Mouse (Mus musculus) megakaryocyte, embryonic 14.5 days (primary cell): ENCODE data around the gene Fv1. TPM values are rescaled to one million over a fixed set of nuclear protein-coding genes. Genes with fewer than 3 reads are reported as not detected.
"Not testable (repeated sequence)": the region's sequence is repeated elsewhere in the genome, so short reads cannot be mapped to it uniquely, and the experiment has no call there.

Experiments
- H3K27me3 ChIP-seq: replicated peaks from 2 replicates; pipeline ENCODE3; 2012; ENCODE audit warnings: inconsistent platforms
- H3K36me3 ChIP-seq: replicated peaks from 2 replicates; pipeline ENCODE3; 2012; ENCODE audit warnings: low read length, inconsistent platforms, mixed read lengths
- H3K4me1 ChIP-seq: 2 replicates; pipeline ENCODE4 v1.6.1; 2012; ENCODE audit warnings: inconsistent platforms
- H3K4me3 ChIP-seq: replicated peaks from 2 replicates; pipeline ENCODE3; 2012; ENCODE audit warnings: moderate library complexity, mild to moderate bottlenecking, inconsistent platforms
- H3K9me3 ChIP-seq: 2 replicates; pipeline ENCODE4 v1.6.1; 2012; ENCODE audit warnings: inconsistent platforms
- FLI1 ChIP-seq: IDR thresholded peaks from 2 replicates; pipeline ENCODE4 v1.6.1; 2012; ENCODE audit warnings: low read length, inconsistent platforms, mixed read lengths
- GATA1 ChIP-seq: IDR thresholded peaks from 3 replicates; pipeline ENCODE4 v1.6.1; 2012; ENCODE audit warnings: mixed read lengths, low read length, inconsistent platforms, borderline replicate concordance
- polyA plus RNA-seq: library from polyadenylated mRNA; stranded (reverse); fragments of >175 nt; gene quantifications from 2 replicates; pipeline ENCODE4 v1.2.3, GENCODE M21; 2012; ENCODE audit warnings: low replicate concordance; ENCODE audit not compliant: insufficient read depth

The Fv1 gene
- polyA plus RNA-seq, 1 experiment = not detected

GRCm38 (mm10) chr4:147865651-147866050, 3.1 kb upstream of the Fv1 start:
- H3K4me3 ChIP-seq = no peak overlapping the region
- peaks cover 53% of the 10 kb centered on the region for H3K36me3 ChIP-seq
- H3K9me3 ChIP-seq = no peaks in the 10 kb centered on the region
- TF ChIP-seq FLI1 (no peak), GATA1 (no peak)
- H3K27me3 ChIP-seq = no peaks in the 10 kb centered on the region
- peaks cover 25% of the 10 kb centered on the region for H3K4me1 ChIP-seq

DNA sequence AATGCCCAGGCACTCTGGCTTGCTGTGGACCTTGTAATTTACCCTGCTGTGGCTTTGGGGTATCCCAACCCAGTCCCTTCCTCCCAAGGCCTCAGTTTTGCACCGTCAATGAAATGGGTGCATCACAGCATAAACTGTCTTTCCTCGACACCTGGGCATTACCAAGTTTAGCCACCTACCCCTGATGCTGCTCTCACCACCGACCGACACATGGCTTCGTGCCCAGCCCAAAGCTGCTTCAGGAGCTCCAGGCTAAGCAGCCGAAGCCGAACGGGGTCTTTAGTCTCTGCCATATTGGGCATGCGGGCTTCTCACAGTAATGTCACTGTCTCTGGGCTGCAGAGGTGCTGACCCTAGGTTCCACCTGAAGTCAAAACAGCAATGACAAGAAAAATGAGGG, 2.7 kb upstream of the Fv1 start:
- no peak for TF ChIP-seq GATA1
- TF ChIP-seq FLI1 = no peak
- peaks cover 25% of the 10 kb centered on the region for H3K4me1 ChIP-seq
- H3K4me3 ChIP-seq = no peak overlapping the region
- peaks cover 49% of the 10 kb centered on the region for H3K36me3 ChIP-seq
- no peaks in the 10 kb centered on the region for H3K9me3 ChIP-seq
- H3K27me3 ChIP-seq = no peaks in the 10 kb centered on the region

GRCm38 (mm10) chr4:147866793-147867192, 2.0 kb upstream of the Fv1 start:
- H3K4me3 ChIP-seq, H3K9me3 ChIP-seq, H3K27me3 ChIP-seq: not testable (repeated sequence)
- Histone ChIP-seq H3K36me3 (peaks cover 44% of the 10 kb centered on the region), H3K4me1 (peaks cover 25% of the 10 kb centered on the region)

- Histone ChIP-seq H3K9me3 (no peaks in the 10 kb centered on the region), H3K36me3 (peaks cover 43% of the 10 kb centered on the region), H3K4me3 (peak overlapping the region; percentile 93)
Observed at GRCm38 (mm10) chr4:147867563-147868449, 973 bp upstream of the Fv1 start.

GRCm38 (mm10) chr4:147869238-147869637, 459 bp downstream of the Fv1 start:
- peaks cover 25% of the 10 kb centered on the region for H3K4me1 ChIP-seq
- no peaks in the 10 kb centered on the region for H3K9me3 ChIP-seq
- H3K27me3 ChIP-seq = no peaks in the 10 kb centered on the region
- TF ChIP-seq FLI1 (no peak), GATA1 (no peak)
- H3K4me3 ChIP-seq = peak overlapping the region; percentile 93
- peaks cover 44% of the 10 kb centered on the region for H3K36me3 ChIP-seq

More at GRCm38 (mm10) chr4:147867563-147868449, 973 bp upstream of the Fv1 start:
- TF ChIP-seq FLI1 (no peak), GATA1 (no peak)
- H3K4me1 ChIP-seq = peaks cover 25% of the 10 kb centered on the region
- H3K27me3 ChIP-seq = no peaks in the 10 kb centered on the region

- Histone ChIP-seq H3K36me3 (peaks cover 83% of the 10 kb centered on the region), H3K4me3 (no peak overlapping the region)
- TF ChIP-seq FLI1 = no peak
- no peak for TF ChIP-seq GATA1
Observed at GRCm38 (mm10) chr4:147875852-147876575, 7.2 kb downstream of the Fv1 start.

DNA sequence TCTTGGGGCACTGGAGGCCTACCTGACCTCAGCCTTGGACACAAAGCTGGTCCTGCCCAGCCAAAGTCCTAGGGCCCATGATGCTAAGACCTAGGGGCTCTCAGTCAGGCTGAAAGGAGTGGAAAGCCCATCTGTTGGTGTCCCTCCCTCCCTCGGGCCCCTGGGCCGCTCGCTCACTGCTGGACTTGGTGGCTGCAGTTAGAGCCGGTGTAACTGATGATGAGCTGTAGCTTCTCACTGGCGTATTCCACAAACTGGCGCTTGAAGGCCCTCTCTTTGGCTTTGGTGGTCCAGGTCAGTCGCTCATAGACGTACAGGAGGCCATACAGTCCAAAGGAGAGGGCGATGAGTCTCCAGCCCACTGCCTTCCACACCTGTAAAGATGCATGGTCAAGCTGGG, 9.8 kb downstream of the Fv1 start:
- Histone ChIP-seq H3K36me3 (peaks cover 89% of the 10 kb centered on the region), H3K9me3 (no peaks in the 10 kb centered on the region), H3K4me3 (no peak overlapping the region), H3K27me3 (no peaks in the 10 kb centered on the region), H3K4me1 (peaks cover 32% of the 10 kb centered on the region)
- no peak for TF ChIP-seq GATA1
- no peak for TF ChIP-seq FLI1

More at GRCm38 (mm10) chr4:147875852-147876575, 7.2 kb downstream of the Fv1 start:
- no peaks in the 10 kb centered on the region for H3K9me3 ChIP-seq
- peaks cover 32% of the 10 kb centered on the region for H3K4me1 ChIP-seq
- H3K27me3 ChIP-seq = no peaks in the 10 kb centered on the region

GRCm38 (mm10) chr4:147879456-147879855, 10.7 kb downstream of the Fv1 start:
- Histone ChIP-seq H3K27me3 (no peaks in the 10 kb centered on the region), H3K36me3 (peaks cover 89% of the 10 kb centered on the region)
- TF ChIP-seq FLI1 (no peak), GATA1 (no peak)

GRCm38 (mm10) chr4:147879865-147880264, 11.1 kb downstream of the Fv1 start:
- Histone ChIP-seq H3K9me3 (no peaks in the 10 kb centered on the region), H3K4me3 (no peak overlapping the region), H3K27me3 (no peaks in the 10 kb centered on the region), H3K36me3 (peaks cover 89% of the 10 kb centered on the region), H3K4me1 (peaks cover 32% of the 10 kb centered on the region)
- TF ChIP-seq GATA1 = no peak
- no peak for TF ChIP-seq FLI1

More at GRCm38 (mm10) chr4:147879456-147879855, 10.7 kb downstream of the Fv1 start:
- no peaks in the 10 kb centered on the region for H3K9me3 ChIP-seq
- H3K4me1 ChIP-seq = peaks cover 32% of the 10 kb centered on the region
- H3K4me3 ChIP-seq = no peak overlapping the region

GRCm38 (mm10) chr4:147881792-147882191, 13.0 kb downstream of the Fv1 start:
- H3K27me3 ChIP-seq = no peaks in the 10 kb centered on the region
- H3K36me3 ChIP-seq = peaks cover 89% of the 10 kb centered on the region
- peaks cover 15% of the 10 kb centered on the region for H3K4me1 ChIP-seq
- H3K4me3 ChIP-seq = no peak overlapping the region
- no peak for TF ChIP-seq GATA1
- no peak for TF ChIP-seq FLI1
- H3K9me3 ChIP-seq = no peaks in the 10 kb centered on the region
